Mouse (Mus musculus) liver, embryonic 12.5 days (tissue): Measurements from ENCODE around the gene Dst. TPM values are rescaled to one million over a fixed set of nuclear protein-coding genes. Genes with fewer than 3 reads are reported as not detected.

Experiments used
- ATAC-seq: fragments of 200-750 bp; cut with Nextera tagmentation; 2 replicates; pipeline ENCODE4 v1.8.0; 2017; ENCODE audit warnings: moderate number of reproducible peaks, mild to moderate bottlenecking, moderate library complexity
- H3K27ac ChIP-seq: fragments of 300-500 bp; sonication (generic); 2 replicates; pipeline ENCODE4 v1.5.1; 2016; ENCODE audit warnings: mild to moderate bottlenecking
- H3K27me3 ChIP-seq: fragments of 300-500 bp; sonication (generic); replicated peaks from 2 replicates; pipeline ENCODE4 v1.6.1; 2016; ENCODE audit warnings: mild to moderate bottlenecking, moderate library complexity
- H3K36me3 ChIP-seq: fragments of 300-500 bp; sonication (generic); 2 replicates; pipeline ENCODE4 v1.6.1; 2016; ENCODE audit warnings: mild to moderate bottlenecking, moderate library complexity
- H3K4me1 ChIP-seq: fragments of 300-500 bp; sonication (generic); 2 replicates; pipeline ENCODE4 v1.6.1; 2016
- H3K4me2 ChIP-seq: fragments of 300-500 bp; sonication (generic); 2 replicates; pipeline ENCODE4 v1.6.1; 2016; ENCODE audit warnings: mild to moderate bottlenecking, moderate library complexity
- H3K4me3 ChIP-seq: fragments of 300-500 bp; sonication (generic); 2 replicates; pipeline ENCODE4 v1.5.1; 2016; ENCODE audit warnings: mild to moderate bottlenecking, moderate library complexity
- H3K9ac ChIP-seq: fragments of 300-500 bp; sonication (generic); 2 replicates; pipeline ENCODE4 v1.6.1; 2016; ENCODE audit warnings: mild to moderate bottlenecking, moderate library complexity
- H3K9me3 ChIP-seq: fragments of 300-500 bp; sonication (generic); replicated peaks from 2 replicates; pipeline ENCODE4 v1.6.1; 2016; ENCODE audit warnings: mild to moderate bottlenecking, moderate library complexity
- WGBS: fragments of 180-500 bp; shearing (Covaris S2); methylation state at CpG from one replicate; pipeline ENCODE4 v1.1.7; 2016; ENCODE audit not compliant: insufficient replicate concordance; 5-methylcytosine and 5-hydroxymethylcytosine counted together
- polyA plus RNA-seq: library from polyadenylated mRNA; unstranded; fragments of >200 nt; fragmentation: Nextera tagmentation; extraction: Ambion mirVana; gene quantifications from 2 replicates; pipeline ENCODE4 v1.2.1, GENCODE M21; 2016

The Dst gene
- polyA plus RNA-seq, 1 experiment from 2014 or later, result 5.4 TPM

GRCm38 (mm10) chr1:33955626-33956025 is 47.6 kb downstream of the Dst start:
- H3K4me2 ChIP-seq, result no peak overlapping the region
- H3K9ac ChIP-seq, result no peak overlapping the region
- 74% methylated on average over 6 of the region's 6 CpGs for WGBS

GRCm38 (mm10) chr1:33960439-33960838 is 52.4 kb downstream of the Dst start:
- H3K27me3 ChIP-seq, result no peaks in the 10 kb centered on the region
- 78% methylated on average over 8 of the region's 8 CpGs for whole genome bisulfite sequencing

More at GRCm38 (mm10) chr1:33955626-33956025, 47.6 kb downstream of the Dst start:
- no peak for ATAC-seq
- no peaks in the 10 kb centered on the region for H3K36me3 ChIP-seq
- H3K9me3 ChIP-seq, result no peaks in the 10 kb centered on the region
- H3K27me3 ChIP-seq, result no peaks in the 10 kb centered on the region
- no peaks in the 10 kb centered on the region for H3K4me1 ChIP-seq
- H3K4me3 ChIP-seq, result no peak overlapping the region
- no peak overlapping the region for H3K27ac ChIP-seq

GRCm38 (mm10) chr1:33964643-33965042 is 56.6 kb downstream of the Dst start:
- Histone ChIP-seq H3K27me3 (no peaks in the 10 kb centered on the region), H3K27ac (no peak overlapping the region), H3K9me3 (no peaks in the 10 kb centered on the region), H3K9ac (no peak overlapping the region), H3K4me3 (no peak overlapping the region), H3K4me1 (no peaks in the 10 kb centered on the region), H3K36me3 (no peaks in the 10 kb centered on the region), H3K4me2 (no peak overlapping the region)
- WGBS, result 26% methylated on average over 5 of the region's 5 CpGs
- no peak for ATAC-seq

More at GRCm38 (mm10) chr1:33960439-33960838, 52.4 kb downstream of the Dst start:
- Histone ChIP-seq H3K4me3 (no peak overlapping the region), H3K4me1 (no peaks in the 10 kb centered on the region), H3K9ac (no peak overlapping the region), H3K27ac (no peak overlapping the region), H3K9me3 (no peaks in the 10 kb centered on the region), H3K4me2 (no peak overlapping the region), H3K36me3 (no peaks in the 10 kb centered on the region)
- no peak for ATAC-seq

GRCm38 (mm10) chr1:33965824-33966223 is 57.8 kb downstream of the Dst start:
- Histone ChIP-seq H3K27me3 (no peaks in the 10 kb centered on the region), H3K4me1 (no peaks in the 10 kb centered on the region), H3K4me2 (no peak overlapping the region), H3K36me3 (no peaks in the 10 kb centered on the region), H3K9me3 (no peaks in the 10 kb centered on the region), H3K4me3 (no peak overlapping the region), H3K27ac (no peak overlapping the region), H3K9ac (no peak overlapping the region)
- ATAC-seq, result no peak
- 67% methylated on average over 4 of the region's 4 CpGs for WGBS

GRCm38 (mm10) chr1:33966328-33966727 is 58.3 kb downstream of the Dst start:
- Histone ChIP-seq H3K4me2 (no peak overlapping the region), H3K9me3 (no peaks in the 10 kb centered on the region), H3K36me3 (no peaks in the 10 kb centered on the region), H3K27me3 (no peaks in the 10 kb centered on the region), H3K4me1 (no peaks in the 10 kb centered on the region), H3K4me3 (no peak overlapping the region), H3K9ac (no peak overlapping the region), H3K27ac (no peak overlapping the region)
- WGBS, result 21% methylated on average over 6 of the region's 6 CpGs
- ATAC-seq, result no peak

- WGBS, result 73% methylated on average over 4 of the region's 4 CpGs
- no peaks in the 10 kb centered on the region for H3K4me1 ChIP-seq
- no peak overlapping the region for H3K4me2 ChIP-seq
- H3K9ac ChIP-seq, result no peak overlapping the region
- H3K4me3 ChIP-seq, result no peak overlapping the region
- H3K9me3 ChIP-seq, result no peaks in the 10 kb centered on the region
- no peaks in the 10 kb centered on the region for H3K36me3 ChIP-seq
- H3K27me3 ChIP-seq, result no peaks in the 10 kb centered on the region
- no peak for ATAC-seq
- H3K27ac ChIP-seq, result no peak overlapping the region
Observed at GRCm38 (mm10) chr1:33967206-33967605, 59.2 kb downstream of the Dst start.

- no peak overlapping the region for H3K9ac ChIP-seq
- H3K36me3 ChIP-seq, result no peaks in the 10 kb centered on the region
- no peak overlapping the region for H3K27ac ChIP-seq
- WGBS, result 35% methylated on average over 2 of the region's 2 CpGs
- H3K4me2 ChIP-seq, result no peak overlapping the region
- no peak overlapping the region for H3K4me3 ChIP-seq
- H3K27me3 ChIP-seq, result no peaks in the 10 kb centered on the region
- no peaks in the 10 kb centered on the region for H3K4me1 ChIP-seq
- no peak for ATAC-seq
- H3K9me3 ChIP-seq, result no peaks in the 10 kb centered on the region
Observed at GRCm38 (mm10) chr1:33969910-33970309, 61.9 kb downstream of the Dst start.

GRCm38 (mm10) chr1:33974401-33974800 is 66.4 kb downstream of the Dst start:
- Histone ChIP-seq H3K36me3 (no peaks in the 10 kb centered on the region), H3K4me1 (no peaks in the 10 kb centered on the region), H3K4me3 (no peak overlapping the region), H3K9me3 (no peaks in the 10 kb centered on the region), H3K4me2 (no peak overlapping the region), H3K27me3 (no peaks in the 10 kb centered on the region), H3K27ac (no peak overlapping the region), H3K9ac (no peak overlapping the region)
- 76% methylated on average over 11 of the region's 11 CpGs for WGBS
- no peak for ATAC-seq

- H3K36me3 ChIP-seq, result no peaks in the 10 kb centered on the region
- H3K9ac ChIP-seq, result no peak overlapping the region
- no peak for ATAC-seq
- H3K27me3 ChIP-seq, result no peaks in the 10 kb centered on the region
- no peaks in the 10 kb centered on the region for H3K9me3 ChIP-seq
- no peak overlapping the region for H3K4me3 ChIP-seq
- no peak overlapping the region for H3K27ac ChIP-seq
- H3K4me1 ChIP-seq, result no peaks in the 10 kb centered on the region
- WGBS, result 54% methylated on average over 4 of the region's 4 CpGs
- no peak overlapping the region for H3K4me2 ChIP-seq
Observed at GRCm38 (mm10) chr1:33975333-33975732, 67.3 kb downstream of the Dst start.

GRCm38 (mm10) chr1:33977832-33978231 is 69.8 kb downstream of the Dst start:
- Histone ChIP-seq H3K36me3 (no peaks in the 10 kb centered on the region), H3K27me3 (no peaks in the 10 kb centered on the region), H3K4me1 (no peaks in the 10 kb centered on the region), H3K27ac (no peak overlapping the region), H3K9me3 (no peaks in the 10 kb centered on the region), H3K9ac (no peak overlapping the region), H3K4me3 (no peak overlapping the region), H3K4me2 (no peak overlapping the region)
- WGBS, result 56% methylated on average over 6 of the region's 6 CpGs
- ATAC-seq, result no peak

GRCm38 (mm10) chr1:33980420-33980819 is 72.4 kb downstream of the Dst start:
- no peak for ATAC-seq
- no peaks in the 10 kb centered on the region for H3K27me3 ChIP-seq
- H3K9me3 ChIP-seq, result no peaks in the 10 kb centered on the region
- H3K4me2 ChIP-seq, result no peak overlapping the region
- no peak overlapping the region for H3K27ac ChIP-seq
- H3K36me3 ChIP-seq, result no peaks in the 10 kb centered on the region
- 77% methylated on average over 12 of the region's 12 CpGs for WGBS
- no peaks in the 10 kb centered on the region for H3K4me1 ChIP-seq
- no peak overlapping the region for H3K9ac ChIP-seq
- H3K4me3 ChIP-seq, result no peak overlapping the region

- ATAC-seq, result no peak
- peaks cover 5% of the 10 kb centered on the region; the same call in 1 of the 2 replicates for H3K4me1 ChIP-seq
- H3K27ac ChIP-seq, result no peak overlapping the region
- H3K9ac ChIP-seq, result no peak overlapping the region
- H3K36me3 ChIP-seq, result no peaks in the 10 kb centered on the region
- WGBS, result 72% methylated on average over 13 of the region's 13 CpGs
- no peak overlapping the region for H3K4me2 ChIP-seq
- no peak overlapping the region for H3K4me3 ChIP-seq
- no peaks in the 10 kb centered on the region for H3K9me3 ChIP-seq
- H3K27me3 ChIP-seq, result no peaks in the 10 kb centered on the region
Observed at GRCm38 (mm10) chr1:33989643-33990042, 81.6 kb downstream of the Dst start.

- 79% methylated on average over 6 of the region's 6 CpGs for whole genome bisulfite sequencing
- H3K9me3 ChIP-seq, result no peaks in the 10 kb centered on the region
- no peaks in the 10 kb centered on the region for H3K36me3 ChIP-seq
- peaks cover 9% of the 10 kb centered on the region; the same call in 1 of the 2 replicates for H3K4me1 ChIP-seq
- no peak overlapping the region for H3K9ac ChIP-seq
- no peak for ATAC-seq
- no peaks in the 10 kb centered on the region for H3K27me3 ChIP-seq
- H3K4me2 ChIP-seq, result no peak overlapping the region
- no peak overlapping the region for H3K4me3 ChIP-seq
- no peak overlapping the region for H3K27ac ChIP-seq
Observed at GRCm38 (mm10) chr1:33991067-33991466, 83.0 kb downstream of the Dst start.
